Mouse (Mus musculus): ENCODE measurements at regions not wholly inside any gene's neighbourhood (a gene's known extent, or its start where the extent isn't known, plus 50 kb on each side); places are given as distances from the start of the nearest gene placed in this dataset.

DNA sequence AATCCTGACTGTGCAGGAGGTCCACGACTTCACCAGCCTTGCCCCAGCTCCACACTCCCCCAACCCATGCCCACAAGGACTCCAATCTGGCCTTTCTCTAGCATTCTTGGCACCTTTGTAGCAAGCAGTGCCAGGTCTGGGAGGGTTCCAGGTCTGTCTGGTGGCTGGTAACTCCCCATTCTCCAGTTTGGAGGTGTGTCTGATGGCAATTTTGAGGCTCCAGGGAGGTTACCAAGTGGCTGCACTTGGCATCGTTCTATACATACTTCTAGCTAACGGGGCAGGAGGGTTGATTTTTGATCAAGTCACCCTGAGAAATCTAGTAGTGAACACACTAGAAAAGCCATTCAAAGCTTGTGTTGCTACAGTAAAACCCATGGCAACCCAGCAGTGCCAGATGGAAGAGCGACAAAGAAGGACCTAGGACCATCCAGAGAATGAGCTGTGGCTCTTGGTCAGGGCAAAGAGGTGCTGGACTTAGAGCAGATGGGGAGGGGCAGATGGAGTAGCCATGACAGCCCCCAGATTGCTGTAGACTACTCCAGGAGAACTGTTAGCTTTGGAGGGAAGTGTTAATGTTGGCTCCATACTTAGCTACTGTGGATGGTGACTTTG lies 366.2 kb upstream of the Mki67 start:
- TF ChIP-seq CTCF (IDR thresholded peaks at IDR 0.05; ENCODE audit: insufficient read depth, low read length) (no peak), POLR2A (IDR thresholded peaks at IDR 0.05; ENCODE audit: borderline replicate concordance, extremely low read depth, low read depth, low read length) (no peak)

Data from lung, adult 2 months (tissue).